Mouse (Mus musculus): ENCODE data around the gene Tmem223. TPM values are rescaled to one million over a fixed set of nuclear protein-coding genes. Genes with fewer than 3 reads are reported as not detected.

Tmem223 gene
- total RNA-seq, 1 experiment from 2014 or later = 111 TPM

GRCm38 (mm10) chr19:8803879-8804660 is 33.3 kb downstream of the Tmem223 start:
- no peak for DNase-seq

GRCm38 (mm10) chr19:8806810-8807209 is 36.0 kb downstream of the Tmem223 start:
- no peak for DNase-seq

DNA sequence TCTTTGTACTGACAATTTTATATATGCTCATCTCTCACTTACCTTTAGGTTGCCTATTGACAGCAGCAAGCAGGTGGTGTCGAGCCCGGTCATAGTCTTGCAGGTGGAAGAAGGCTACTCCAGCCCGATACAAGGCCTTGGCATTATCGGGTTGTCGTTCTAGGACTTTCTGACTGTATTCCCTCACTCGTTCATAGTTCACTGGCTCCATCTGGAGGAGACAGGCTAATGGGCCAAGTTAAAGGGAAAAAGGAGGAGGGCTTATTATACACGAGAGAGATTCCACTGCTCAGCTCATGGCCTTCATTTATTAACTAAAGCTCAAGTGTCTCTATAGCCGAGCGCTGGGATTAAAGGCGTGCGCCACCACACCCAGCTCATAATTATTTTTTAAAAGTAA is 45.0 kb downstream of the Tmem223 start:
- DNase-seq = peak; percentile 44

- no peak for DNase-seq
These were observed 46.2 kb downstream of the Tmem223 start for GRCm38 (mm10) chr19:8817001-8817400.

GRCm38 (mm10) chr19:8818301-8818798 is 47.6 kb downstream of the Tmem223 start:
- DNase-seq = no peak

GRCm38 (mm10) chr19:8818801-8819595 is 48.2 kb downstream of the Tmem223 start, which contains the start of gene Ttc9c:
Gene Ttc9c, minus strand, starts transcription at chr19:8819333.
- peak; percentile 98 for DNase-seq

GRCm38 (mm10) chr19:8819596-8820423 is 49.0 kb downstream of the Tmem223 start, which contains the start of gene Hnrnpul2:
Gene Hnrnpul2, plus strand, starts transcription at chr19:8820010.
- DNase-seq = peak; percentile 99

GRCm38 (mm10) chr19:8820424-8820956 is 49.7 kb downstream of the Tmem223 start:
- no peak for DNase-seq

- DNase-seq = no peak
These were observed 50.4 kb downstream of the Tmem223 start for GRCm38 (mm10) chr19:8821146-8821545.

Small RNAs within 50 kb of the gene (microRNA-seq; reads per million reads assigned to microRNA genes)
- gene Mir6992 = 0 reads per million in 2 experiments

Other genes starting within 250 kb of the Tmem223 start
- gene Slc22a8, start 179.7 kb upstream of the Tmem223 start, total RNA-seq (2021) = 0.15 and 0.53 TPM in 2 replicates
- not detected in 2 replicates for gene Slc22a6, start 153.0 kb upstream of the Tmem223 start, total RNA-seq (2021)
- 1.5 and 2.4 TPM in 2 replicates for gene Chrm1, start 107.2 kb upstream of the Tmem223 start, total RNA-seq (2021)
- 178 and 199 TPM in 2 replicates for gene Slc3a2, start 47.6 kb upstream of the Tmem223 start, total RNA-seq (2021)
- 50.8 and 68.2 TPM in 2 replicates for gene Wdr74, start 35.2 kb upstream of the Tmem223 start, total RNA-seq (2021)
- 2.3 and 2.4 TPM in 2 replicates for gene 1700092M07Rik, start 30.3 kb upstream of the Tmem223 start, total RNA-seq (2021)
- gene Stx5a, start 29.6 kb upstream of the Tmem223 start, total RNA-seq (2021) = 77.9 and 90.8 TPM in 2 replicates
- 110 and 120 TPM in 2 replicates for gene Nxf1, start 13.9 kb upstream of the Tmem223 start, total RNA-seq (2021)
- 44.7 and 45.9 TPM in 2 replicates for gene Tmem179b, start 3.5 kb downstream of the Tmem223 start, total RNA-seq (2021)
- gene Taf6l, start 15.4 kb downstream of the Tmem223 start, total RNA-seq (2021) = 15.2 and 18.2 TPM in 2 replicates
- 85.2 and 89.1 TPM in 2 replicates for gene Polr2g, start 27.6 kb downstream of the Tmem223 start, total RNA-seq (2021)
- gene Zbtb3, start 31.6 kb downstream of the Tmem223 start, total RNA-seq (2021) = 2.4 and 2.9 TPM in 2 replicates
- gene Ttc9c, start 48.3 kb downstream of the Tmem223 start, total RNA-seq (2021) = 29.6 and 32.0 TPM in 2 replicates
- 77.0 and 79.6 TPM in 2 replicates for gene Hnrnpul2, start 49.0 kb downstream of the Tmem223 start, total RNA-seq (2021)
- 7.5 TPM in 1 of 2 replicates, not detected in the other for gene AC129217.1, start 58.8 kb downstream of the Tmem223 start, total RNA-seq (2021)
- gene Bscl2, start 66.5 kb downstream of the Tmem223 start, total RNA-seq (2021) = 143 and 153 TPM in 2 replicates
- 6.4 and 9.3 TPM in 2 replicates for gene Gng3, start 68.2 kb downstream of the Tmem223 start, total RNA-seq (2021)
- gene Lrrn4cl, start 79.8 kb downstream of the Tmem223 start, total RNA-seq (2021) = 3.8 and 4.1 TPM in 2 replicates
- gene Ubxn1, start 100.5 kb downstream of the Tmem223 start, total RNA-seq (2021) = 214 and 218 TPM in 2 replicates
- gene Uqcc3, start 109.9 kb downstream of the Tmem223 start, total RNA-seq (2021) = 80.7 and 82.8 TPM in 2 replicates
- gene Lbhd1, start 112.7 kb downstream of the Tmem223 start, total RNA-seq (2021) = 4.6 and 13.6 TPM in 2 replicates
- gene Gm49403, start 112.9 kb downstream of the Tmem223 start, total RNA-seq (2021) = not detected in 2 replicates
- gene 1810009A15Rik, start 117.9 kb downstream of the Tmem223 start, total RNA-seq (2021) = 42.4 and 46.2 TPM in 2 replicates
- 6.0 TPM in 1 of 2 replicates, not detected in the other for gene Gm49416, start 117.9 kb downstream of the Tmem223 start, total RNA-seq (2021)
- gene Ints5, start 122.0 kb downstream of the Tmem223 start, total RNA-seq (2021) = 22.5 and 23.1 TPM in 2 replicates
- gene Ganab, start 127.1 kb downstream of the Tmem223 start, total RNA-seq (2021) = 162 and 164 TPM in 2 replicates
- 52.1 and 53.8 TPM in 2 replicates for gene B3gat3, start 149.4 kb downstream of the Tmem223 start, total RNA-seq (2021)
- gene Rom1, start 158.4 kb downstream of the Tmem223 start, total RNA-seq (2021) = 25.7 and 33.3 TPM in 2 replicates
- gene Eml3, start 158.6 kb downstream of the Tmem223 start, total RNA-seq (2021) = 45.4 and 49.5 TPM in 2 replicates
- gene Mta2, start 170.9 kb downstream of the Tmem223 start, total RNA-seq (2021) = 93.1 and 105 TPM in 2 replicates
- gene Tut1, start 182.9 kb downstream of the Tmem223 start, total RNA-seq (2021) = 20.2 and 21.7 TPM in 2 replicates
- gene Eef1g, start 196.0 kb downstream of the Tmem223 start, total RNA-seq (2021) = 355 and 413 TPM in 2 replicates
- 157 and 186 TPM in 2 replicates for gene Ahnak, start 218.3 kb downstream of the Tmem223 start, total RNA-seq (2021)